Mouse (Mus musculus) MEL (cell line): ENCODE results near the gene Ltbp2. TPM values are rescaled to one million over a fixed set of nuclear protein-coding genes. Genes with fewer than 3 reads are reported as not detected.

Experiments used
- DNase-seq: peaks from one replicate; pipeline ENCODE4 v3.0.0; 2011; ENCODE audit warnings: low read depth, low spot score
- H3K27ac ChIP-seq: 2 replicates; pipeline ENCODE4 v1.5.1; 2012; ENCODE audit warnings: low read depth, mild to moderate bottlenecking, control low read depth, low read length, moderate library complexity; ENCODE audit not compliant: control insufficient read depth
- H3K27me3 ChIP-seq, 2 experiments: fragments of 150-350 bp in 1 of 2; sonication (generic) in 1 of 2; 2 replicates each; pipeline ENCODE4 v1.6.1; 2012; ENCODE audit warnings: low read length in 2 of 2, mild to moderate bottlenecking in 2 of 2, improper control_type of control experiment in 1 of 2, moderate library complexity in 1 of 2; ENCODE audit not compliant: insufficient read depth in 2 of 2, control insufficient read depth in 1 of 2
- H3K36me3 ChIP-seq, 2 experiments: 2 replicates each; pipeline ENCODE4 v1.6.1; 2012 to 2014; ENCODE audit warnings: low read length in 2 of 2, improper control_type of control experiment in 1 of 2, inconsistent platforms in 1 of 2, mild to moderate bottlenecking in 1 of 2; ENCODE audit not compliant: insufficient read depth in 2 of 2, control insufficient read depth in 1 of 2
- H3K4me1 ChIP-seq, 2 experiments: fragments of 150-350 bp in 1 of 2; sonication (generic) in 1 of 2; 2 replicates each; pipeline ENCODE4 v1.6.1; 2012; ENCODE audit warnings: low read length in 2 of 2, improper control_type of control experiment in 1 of 2, mild to moderate bottlenecking in 1 of 2; ENCODE audit not compliant: insufficient read depth in 2 of 2, control insufficient read depth in 1 of 2
- H3K4me3 ChIP-seq, 2 experiments: fragments of 150-350 bp in 1 of 2; sonication (generic) in 1 of 2; 2 replicates each; pipeline ENCODE4 v1.5.1; 2012; ENCODE audit warnings: low read depth in 2 of 2, low read length in 2 of 2, mild to moderate bottlenecking in 2 of 2, moderate library complexity in 2 of 2, control low read depth in 1 of 2, improper control_type of control experiment in 1 of 2; ENCODE audit not compliant: control insufficient read depth in 1 of 2, insufficient read depth in 1 of 2
- H3K79me2 ChIP-seq: 2 replicates; pipeline ENCODE4 v1.6.1; 2012; ENCODE audit warnings: mild to moderate bottlenecking, low read length, moderate library complexity; ENCODE audit not compliant: control insufficient read depth, poor library complexity, insufficient read depth
- H3K9ac ChIP-seq: 2 replicates; pipeline ENCODE4 v1.6.1; 2012; ENCODE audit warnings: low read depth, mild to moderate bottlenecking, control low read depth, low read length, moderate library complexity; ENCODE audit not compliant: control insufficient read depth, poor library complexity, severe bottlenecking
- H3K9me3 ChIP-seq: fragments of 150-350 bp; sonication (generic); replicated peaks from 2 replicates; pipeline ENCODE4 v1.6.1; 2012; ENCODE audit warnings: mild to moderate bottlenecking, low read length, improper control_type of control experiment, moderate library complexity; ENCODE audit not compliant: insufficient read depth
- CHD2 ChIP-seq: IDR thresholded peaks from 2 replicates; pipeline ENCODE4 v1.6.1; 2011; ENCODE audit warnings: low read length, improper control_type of control experiment
- CTCF ChIP-seq, 3 experiments: IDR thresholded peaks in 2 of 3; conservative IDR thresholded peaks in 1 of 3; 2 replicates each; pipeline ENCODE4 v1.5.1; 2011 to 2012; ENCODE audit warnings: low read length in 3 of 3, low read depth in 2 of 3, mild to moderate bottlenecking in 2 of 3, improper control_type of control experiment in 1 of 3, inconsistent platforms in 1 of 3, mixed read lengths in 1 of 3, moderate library complexity in 1 of 3; ENCODE audit not compliant: control insufficient read depth in 1 of 3, insufficient read depth in 1 of 3, poor library complexity in 1 of 3, severe bottlenecking in 1 of 3
- EP300 ChIP-seq, 2 experiments: IDR thresholded peaks; 2 replicates each; pipeline ENCODE4 v1.6.1; 2011; ENCODE audit warnings: improper control_type of control experiment in 2 of 2, low read length in 2 of 2, low read depth in 1 of 2, mild to moderate bottlenecking in 1 of 2
- GATA1 ChIP-seq: IDR thresholded peaks from 2 replicates; pipeline ENCODE4 v1.6.1; 2011; ENCODE audit warnings: low read depth, low read length, improper control_type of control experiment
- JUND ChIP-seq: IDR thresholded peaks from 2 replicates; pipeline ENCODE4 v1.6.1; 2011; ENCODE audit warnings: low read depth, mild to moderate bottlenecking, improper control_type of control experiment, low read length
- KAT2A ChIP-seq: conservative IDR thresholded peaks from 2 replicates; pipeline ENCODE4 v1.6.1; 2012; ENCODE audit warnings: low read depth, low read length, improper control_type of control experiment, inconsistent platforms
- MAZ ChIP-seq: IDR thresholded peaks from 2 replicates; pipeline ENCODE4 v1.6.1; 2012; ENCODE audit warnings: low read depth, mild to moderate bottlenecking, inconsistent platforms, low read length, improper control_type of control experiment
- NRF1 ChIP-seq: IDR thresholded peaks from 2 replicates; pipeline ENCODE4 v1.6.1; 2014; ENCODE audit warnings: low read depth, mild to moderate bottlenecking, inconsistent platforms, low read length, improper control_type of control experiment, moderate library complexity; ENCODE audit not compliant: poor library complexity, insufficient read depth, severe bottlenecking
- POLR2AphosphoS2 ChIP-seq: IDR thresholded peaks from 2 replicates; pipeline ENCODE4 v1.6.1; 2011; ENCODE audit warnings: low read length, improper control_type of control experiment
- RAD21 ChIP-seq: IDR thresholded peaks from 2 replicates; pipeline ENCODE4 v1.6.1; 2011; ENCODE audit warnings: mild to moderate bottlenecking, low read depth, low read length, improper control_type of control experiment
- SMC3 ChIP-seq: IDR thresholded peaks from 2 replicates; pipeline ENCODE4 v1.6.1; 2011; ENCODE audit warnings: low read depth, low read length, improper control_type of control experiment
- TBP ChIP-seq: IDR thresholded peaks from 2 replicates; pipeline ENCODE4 v1.8.0; 2011; ENCODE audit warnings: low read depth, low read length, improper control_type of control experiment
- UBTF ChIP-seq: IDR thresholded peaks from 2 replicates; pipeline ENCODE4 v1.6.1; 2012; ENCODE audit warnings: low read depth, mild to moderate bottlenecking, inconsistent platforms, low read length, improper control_type of control experiment, moderate library complexity, borderline replicate concordance; ENCODE audit not compliant: insufficient read depth
- ZC3H11A ChIP-seq: IDR thresholded peaks from 2 replicates; pipeline ENCODE4 v1.6.1; 2012; ENCODE audit warnings: low read depth, mild to moderate bottlenecking, inconsistent platforms, low read length, improper control_type of control experiment
- ZMIZ1 ChIP-seq: IDR thresholded peaks from 2 replicates; pipeline ENCODE4 v1.6.1; 2012; ENCODE audit warnings: low read depth, mild to moderate bottlenecking, inconsistent platforms, low read length, improper control_type of control experiment, moderate library complexity
- polyA plus RNA-seq, 2 experiments: library from polyadenylated mRNA; stranded (reverse) in 1 of 2; unstranded in 1 of 2; fragments of >175 nt in 1 of 2; fragments of >200 nt in 1 of 2; gene quantifications; 2 replicates each; pipeline versions ENCODE4 v1.2.1 to v1.2.4; 2012; ENCODE audit warnings: low replicate concordance in 2 of 2, low read depth in 1 of 2; ENCODE audit not compliant: insufficient read length in 2 of 2, insufficient read depth in 1 of 2, missing spikeins in 1 of 2
- total RNA-seq: library from RNA; depleted of rRNA; stranded (reverse); fragments of 300-350 nt; gene quantifications from 2 replicates; pipeline ENCODE4 v1.2.3, GENCODE M21; 2012

Gene Ltbp2
- total and polyA plus RNA-seq, 3 experiments: 0.01 to 0.08 TPM; not detected in 1

DNA sequence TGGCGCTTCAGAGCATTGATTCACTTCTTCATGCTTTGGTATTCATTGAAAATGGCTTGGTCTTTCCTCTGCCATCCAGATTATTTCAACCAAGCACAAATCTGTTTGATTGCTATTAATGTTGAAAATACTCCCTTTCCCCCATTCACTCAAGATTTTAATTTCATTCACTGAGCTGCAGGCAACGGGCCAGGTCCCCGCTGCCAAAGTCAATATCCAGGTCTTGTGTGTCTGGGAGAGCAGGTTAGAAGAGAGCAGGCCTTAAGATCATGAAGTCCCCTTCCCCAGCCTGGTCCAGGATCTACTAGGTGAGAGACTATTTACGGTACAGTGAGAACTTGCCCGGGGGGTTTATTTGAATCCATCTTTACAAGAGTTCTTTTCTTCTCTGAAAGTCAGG, 38.6 kb upstream of the Ltbp2 start:
- no peak overlapping the region for H3K9ac ChIP-seq
- no peaks in the 10 kb centered on the region for H3K27me3 ChIP-seq
- H3K79me2 ChIP-seq: no peaks in the 10 kb centered on the region
- H3K27ac ChIP-seq: no peak overlapping the region
- H3K36me3 ChIP-seq: peaks cover 5 to 7% of the 10 kb centered on the region in 2 experiments
- no peak overlapping the region for H3K4me3 ChIP-seq
- DNase-seq: no peak
- no peaks in the 10 kb centered on the region for H3K9me3 ChIP-seq
- TF ChIP-seq POLR2AphosphoS2: 0 out of 2 replicates have a peak, but pooled peaks have one; percentile 15
- TF ChIP-seq ZC3H11A: no peak
- no peak for TF ChIP-seq MAZ
- no peak for TF ChIP-seq KAT2A
- TF ChIP-seq RAD21: no peak
- H3K4me1 ChIP-seq: peaks cover 0 to 4% of the 10 kb centered on the region in 2 experiments; a peak in 2 of 4 replicates

DNA sequence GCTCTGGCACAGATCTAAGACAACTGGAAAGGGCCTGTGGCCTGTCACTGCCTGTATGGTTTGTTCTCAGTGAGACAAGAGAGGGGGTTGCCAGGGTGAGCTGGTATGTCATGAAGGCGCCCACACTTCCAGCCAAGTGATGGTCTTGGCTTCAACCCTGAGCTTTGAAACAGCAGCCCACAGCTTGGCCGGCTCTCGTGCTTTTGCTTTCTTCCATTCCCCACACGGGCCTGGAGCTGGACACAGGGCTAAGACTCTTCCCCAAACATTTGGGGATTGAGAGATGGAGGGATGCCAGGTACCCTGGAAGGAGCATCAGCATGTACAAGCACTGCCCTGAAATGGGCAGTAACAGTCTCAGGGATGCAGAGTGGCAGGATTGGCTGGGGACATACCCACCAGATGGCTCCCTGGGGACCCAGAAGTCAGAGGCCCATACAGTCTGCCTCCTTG, 36.3 kb upstream of the Ltbp2 start:
- Histone ChIP-seq H3K9ac (no peak overlapping the region), H3K27ac (no peak overlapping the region), H3K36me3 (no peaks in the 10 kb centered on the region; a peak in 1 of 4 replicates), H3K27me3 (no peaks in the 10 kb centered on the region), H3K79me2 (no peaks in the 10 kb centered on the region), H3K4me1 (no peaks in the 10 kb centered on the region; a peak in 1 of 4 replicates), H3K9me3 (no peaks in the 10 kb centered on the region), H3K4me3 (no peak overlapping the region)
- DNase-seq: no peak
- TF ChIP-seq POLR2AphosphoS2: no peak
- no peak for TF ChIP-seq TBP
- TF ChIP-seq CHD2: no peak
- TF ChIP-seq ZC3H11A: no peak
- TF ChIP-seq UBTF: no peak
- TF ChIP-seq CTCF (IDR thresholded peaks at IDR 0.05 in 2 of 3, conservative IDR thresholded peaks at IDR 0.05 in 1 of 3; ENCODE audit: control insufficient read depth in 1 of 3, insufficient read depth in 1 of 3, low read depth in 2 of 3, low read length in 3 of 3, poor library complexity in 1 of 3, severe bottlenecking in 1 of 3): no peak
- no peak for TF ChIP-seq ZMIZ1
- TF ChIP-seq KAT2A: no peak
- TF ChIP-seq RAD21: no peak
- no peak for TF ChIP-seq EP300 (IDR thresholded peaks at IDR 0.05; ENCODE audit: low read depth in 1 of 2, low read length in 2 of 2)
- no peak for TF ChIP-seq SMC3
- TF ChIP-seq NRF1: no peak
- TF ChIP-seq JUND: no peak
- TF ChIP-seq GATA1: no peak
